Mouse (Mus musculus) myocyte (in vitro differentiated cells): ENCODE measurements around the gene Tomm34.

Experiments used
- CEBPB ChIP-seq: IDR thresholded peaks from 2 replicates; pipeline ENCODE4 v1.6.1; 2011; ENCODE audit warnings: mild to moderate bottlenecking, moderate library complexity; ENCODE audit not compliant: poor library complexity, insufficient read depth, severe bottlenecking
- E2F4 ChIP-seq: IDR thresholded peaks from one replicate; pipeline ENCODE4 v1.6.1; 2011; ENCODE audit warnings: mild to moderate bottlenecking, control low read depth, moderate library complexity; ENCODE audit not compliant: insufficient read depth
- MAX ChIP-seq: IDR thresholded peaks from one replicate; pipeline ENCODE4 v1.6.1; 2011; ENCODE audit warnings: low read depth, mild to moderate bottlenecking, control low read depth
- MYOD1 ChIP-seq, 3 experiments: IDR thresholded peaks; one replicate each; pipeline ENCODE4 v1.6.1; 2011; ENCODE audit warnings: control low read depth in 2 of 3, low read depth in 2 of 3, mild to moderate bottlenecking in 2 of 3, moderate library complexity in 1 of 3; ENCODE audit not compliant: insufficient read length in 2 of 3, control insufficient read depth in 1 of 3
- MYOG ChIP-seq, 3 experiments: IDR thresholded peaks; one replicate each; pipeline ENCODE4 v1.6.1; 2011; ENCODE audit warnings: control low read depth in 2 of 3, low read depth in 2 of 3, mild to moderate bottlenecking in 2 of 3; ENCODE audit not compliant: insufficient read length in 2 of 3, control insufficient read depth in 1 of 3, insufficient read depth in 1 of 3
- POLR2A ChIP-seq: IDR thresholded peaks from one replicate; pipeline ENCODE4 v1.6.1; 2011; ENCODE audit warnings: low read depth, mild to moderate bottlenecking, control low read depth, moderate library complexity; ENCODE audit not compliant: insufficient read length
- TCF12 ChIP-seq: IDR thresholded peaks from one replicate; pipeline ENCODE4 v1.6.1; 2011; ENCODE audit warnings: mild to moderate bottlenecking, control low read depth; ENCODE audit not compliant: poor library complexity, insufficient read depth, severe bottlenecking

DNA sequence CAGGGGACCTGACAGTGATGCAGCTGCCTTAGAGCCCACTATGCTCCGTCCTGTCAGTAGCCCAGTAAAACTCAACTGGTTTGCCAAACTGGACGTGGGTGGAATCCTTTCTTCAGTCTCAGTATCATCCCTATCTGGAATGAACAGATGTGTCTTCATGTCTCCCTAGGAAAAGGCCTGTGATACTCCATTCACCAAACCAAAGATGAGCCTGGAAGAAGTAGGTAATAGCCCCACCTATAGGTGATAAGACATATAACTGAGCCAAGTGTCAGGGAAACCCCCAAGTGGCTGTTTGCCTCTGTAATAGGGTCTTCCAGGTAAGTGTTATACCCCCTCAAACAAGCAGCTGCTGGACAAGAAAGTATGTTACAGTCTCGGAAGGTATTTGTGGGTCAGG lies 52.1 kb downstream of the Tomm34 start:
- TF ChIP-seq TCF12 (no peak), E2F4 (no peak), MYOG (IDR thresholded peaks at IDR 0.05; ENCODE audit: control insufficient read depth in 1 of 3, insufficient read depth in 1 of 3, insufficient read length in 2 of 3, low read depth in 2 of 3) (no peak), POLR2A (no peak), MAX (no peak), CEBPB (no peak), MYOD1 (IDR thresholded peaks at IDR 0.05; ENCODE audit: control insufficient read depth in 1 of 3, insufficient read length in 2 of 3, low read depth in 2 of 3) (no peak)
